Mouse (Mus musculus) embryonic fibroblast, embryonic 13.5 days (primary cell): ENCODE measurements around the gene Mmp10.

Experiments used
- CTCF ChIP-seq: IDR thresholded peaks from 2 replicates; pipeline ENCODE4 v1.5.1; 2011; ENCODE audit warnings: mild to moderate bottlenecking, control low read depth, low read length, moderate library complexity, borderline replicate concordance; ENCODE audit not compliant: insufficient read depth
- POLR2A ChIP-seq: IDR thresholded peaks from 2 replicates; pipeline ENCODE4 v1.6.1; 2011; ENCODE audit warnings: low read depth, mild to moderate bottlenecking, control low read depth, low read length, moderate library complexity

DNA sequence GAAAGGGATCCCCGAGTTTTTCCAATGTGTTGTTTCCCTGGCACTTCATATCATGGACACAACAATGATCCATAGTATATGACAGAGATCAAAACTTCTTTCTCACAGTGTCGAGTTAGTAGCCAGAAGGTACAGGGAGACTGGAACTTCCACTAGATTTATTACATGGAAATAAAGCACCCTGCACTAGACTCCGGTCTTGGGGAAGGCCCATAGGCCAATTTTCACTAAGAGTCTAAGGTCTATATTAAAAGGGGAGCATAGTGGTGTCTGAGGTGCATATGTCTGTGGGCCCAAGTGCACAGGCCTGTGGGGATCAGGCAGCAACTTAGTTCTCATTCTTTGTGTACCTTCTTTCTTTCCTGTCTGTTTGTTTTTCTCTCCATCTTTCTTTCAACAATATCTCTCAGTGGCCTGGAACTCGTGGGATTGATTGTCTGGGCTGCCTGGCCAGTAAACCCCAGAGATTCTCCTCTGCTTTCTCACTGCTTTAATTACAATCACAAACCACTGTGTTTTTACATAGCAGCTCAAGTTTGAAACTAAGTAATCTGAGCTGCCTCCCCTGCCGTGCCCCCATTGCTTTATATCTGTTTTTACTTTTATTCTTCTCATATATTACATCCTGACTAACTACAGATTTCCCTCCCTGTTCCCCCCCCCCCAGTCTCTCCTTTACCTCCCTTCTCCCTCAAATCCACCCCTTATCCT, 18.3 kb upstream of the Mmp10 start:
- TF ChIP-seq CTCF (no peak), POLR2A (no peak)
